Mouse (Mus musculus) 3T3-L1 (cell line): ENCODE measurements around the gene Rin1.

ENCODE experiments used
- DNase-seq: peaks from one replicate; pipeline ENCODE4 v3.0.0-alpha.2; 2015; ENCODE audit warnings: low read depth, low spot score

Gene Rin1

DNA sequence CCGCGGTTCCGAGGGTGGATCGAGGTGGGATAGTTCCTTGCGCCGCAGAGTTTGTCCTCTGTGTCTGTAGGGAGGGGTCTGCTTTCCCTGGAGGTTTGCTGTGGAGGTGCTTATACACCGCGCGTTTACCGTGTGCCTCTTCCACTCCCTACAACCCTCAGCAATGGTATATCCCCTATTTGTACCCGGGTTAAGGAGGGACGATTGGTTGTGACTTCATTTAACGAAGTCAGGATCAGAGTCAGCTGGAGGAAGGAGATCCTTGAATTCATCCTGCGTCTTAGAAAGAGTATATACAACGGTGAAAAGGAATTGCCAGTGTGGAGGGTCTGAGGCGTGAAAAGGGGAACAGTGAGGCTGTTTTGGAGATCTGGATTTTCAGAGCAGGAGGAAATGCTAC lies 8.7 kb upstream of the Rin1 start:
- no peak for DNase-seq

DNA sequence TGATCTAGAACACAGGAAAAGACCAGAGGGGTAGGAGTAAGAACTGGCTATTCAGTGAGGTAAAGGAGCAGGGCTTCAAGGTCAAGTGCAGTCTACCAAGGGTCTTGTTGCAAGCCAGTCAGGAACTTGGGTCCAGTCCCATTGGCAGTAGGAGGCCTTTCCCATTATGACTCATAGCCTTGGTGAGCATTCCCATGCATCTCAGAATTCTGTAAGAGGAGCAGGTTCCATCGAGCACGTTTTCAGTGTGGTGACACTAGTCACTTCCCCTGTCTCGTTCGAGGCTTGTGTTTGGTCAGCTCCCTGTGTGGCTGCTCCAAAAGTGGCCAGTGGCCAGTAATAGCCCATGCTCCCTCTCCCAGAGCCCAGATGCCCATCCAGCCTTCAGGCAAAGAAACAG lies 4.8 kb upstream of the Rin1 start:
- peak; percentile 85 for DNase-seq

DNA sequence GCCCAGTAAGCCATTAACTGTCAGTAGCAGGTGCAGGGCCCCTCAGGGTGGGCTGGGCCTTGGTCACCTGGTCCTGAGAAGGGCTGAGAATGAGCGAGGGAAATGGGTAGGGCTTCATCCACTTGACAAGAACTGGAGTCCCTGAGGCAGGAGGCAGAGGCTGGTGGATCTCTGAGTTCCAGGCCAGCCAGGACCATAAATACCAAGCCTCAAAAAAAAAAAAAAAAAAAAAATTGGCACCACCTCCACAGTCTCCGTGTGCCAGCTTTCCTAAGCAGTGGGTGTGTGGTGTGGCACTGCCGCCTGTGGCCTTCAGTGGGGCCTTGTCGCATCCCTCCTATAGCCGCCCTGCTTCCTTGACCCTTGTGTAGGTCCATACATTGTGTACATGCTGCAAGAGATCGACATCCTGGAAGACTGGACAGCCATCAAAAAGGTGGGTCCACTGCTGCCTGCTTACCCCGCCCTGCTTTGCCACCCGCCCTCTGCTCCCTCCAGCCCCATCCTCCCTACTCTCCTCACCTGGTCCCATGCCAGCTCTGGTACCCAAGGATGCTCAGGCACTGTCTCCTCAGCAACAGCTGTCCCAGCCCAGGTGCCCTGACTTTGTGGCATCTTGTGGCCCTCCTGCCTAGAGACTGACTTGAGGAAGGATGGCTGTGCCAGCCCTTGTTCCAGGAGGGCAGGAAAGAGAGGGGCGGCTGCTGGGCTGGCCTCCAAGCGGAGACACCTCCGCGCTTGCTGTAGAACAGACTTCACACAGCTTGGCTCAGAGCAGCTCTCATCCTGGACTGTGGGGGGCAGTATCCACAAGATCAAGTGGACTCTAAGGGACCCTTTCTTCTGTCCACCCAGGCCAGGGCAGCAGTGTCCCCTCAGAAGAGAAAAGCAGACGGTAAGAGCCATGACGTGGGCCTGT lies 1.9 kb upstream of the Rin1 start:
- peak; percentile 25 for DNase-seq

DNA sequence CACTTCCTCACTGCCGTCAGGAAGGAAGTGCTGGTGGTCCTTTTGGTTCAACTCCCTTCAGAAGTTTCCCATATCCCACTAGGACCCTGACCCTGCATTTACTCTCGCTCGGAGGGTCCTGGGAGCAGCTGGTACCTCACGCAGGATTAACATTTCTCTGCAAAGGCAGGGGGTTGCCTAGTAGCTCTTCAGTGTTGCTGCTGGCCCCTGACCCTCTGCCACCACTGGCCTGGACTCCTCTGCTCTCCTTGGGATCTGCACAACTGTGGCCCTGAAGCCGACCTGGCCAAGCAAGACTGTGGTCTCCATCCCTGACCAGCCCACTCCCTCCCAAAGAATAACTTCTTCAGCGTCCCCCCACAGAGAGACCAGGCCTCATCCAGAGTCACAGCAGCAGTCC lies 956 bp upstream of the Rin1 start:
- DNase-seq = no peak

DNA sequence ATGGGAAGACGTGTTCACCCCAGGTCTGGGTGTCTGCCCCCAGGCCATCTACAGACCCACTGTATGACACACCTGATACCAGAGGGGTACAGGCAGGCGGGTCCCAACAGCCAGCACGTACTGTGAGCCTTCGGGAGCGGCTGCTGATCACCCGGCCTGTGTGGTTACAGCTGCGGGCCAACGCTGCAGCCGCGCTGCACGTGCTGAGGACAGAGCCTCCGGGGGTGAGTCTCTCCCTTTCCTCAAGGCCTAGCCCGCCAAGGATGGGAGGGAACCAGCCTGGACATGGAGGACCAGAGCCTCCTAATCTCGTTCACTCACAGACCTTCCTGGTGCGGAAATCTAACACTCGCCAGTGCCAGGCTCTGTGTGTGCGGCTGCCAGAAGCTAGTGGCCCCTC lies 750 bp downstream of the Rin1 start:
- DNase-seq = peak; percentile 64

DNA sequence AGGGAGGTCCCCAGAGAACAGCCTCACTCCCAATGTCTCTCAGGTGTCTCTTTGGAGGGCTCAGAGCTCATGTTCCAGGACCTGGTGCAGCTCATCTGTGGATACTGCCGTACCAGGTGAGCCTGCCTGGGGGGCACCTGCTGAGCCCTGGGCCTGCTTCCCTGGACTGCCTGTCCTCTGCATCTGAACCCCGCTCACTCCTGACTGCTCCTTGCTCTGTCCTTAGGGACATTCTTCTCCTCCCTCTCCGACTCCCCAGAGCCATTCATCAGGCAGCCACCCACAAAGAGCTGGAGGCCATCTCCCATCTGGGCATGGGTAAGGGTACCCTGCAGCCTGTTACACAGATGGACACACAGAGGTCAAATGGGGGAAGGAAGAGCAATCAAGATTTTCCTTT lies 1.2 kb downstream of the Rin1 start:
- DNase-seq = peak; percentile 26

DNA sequence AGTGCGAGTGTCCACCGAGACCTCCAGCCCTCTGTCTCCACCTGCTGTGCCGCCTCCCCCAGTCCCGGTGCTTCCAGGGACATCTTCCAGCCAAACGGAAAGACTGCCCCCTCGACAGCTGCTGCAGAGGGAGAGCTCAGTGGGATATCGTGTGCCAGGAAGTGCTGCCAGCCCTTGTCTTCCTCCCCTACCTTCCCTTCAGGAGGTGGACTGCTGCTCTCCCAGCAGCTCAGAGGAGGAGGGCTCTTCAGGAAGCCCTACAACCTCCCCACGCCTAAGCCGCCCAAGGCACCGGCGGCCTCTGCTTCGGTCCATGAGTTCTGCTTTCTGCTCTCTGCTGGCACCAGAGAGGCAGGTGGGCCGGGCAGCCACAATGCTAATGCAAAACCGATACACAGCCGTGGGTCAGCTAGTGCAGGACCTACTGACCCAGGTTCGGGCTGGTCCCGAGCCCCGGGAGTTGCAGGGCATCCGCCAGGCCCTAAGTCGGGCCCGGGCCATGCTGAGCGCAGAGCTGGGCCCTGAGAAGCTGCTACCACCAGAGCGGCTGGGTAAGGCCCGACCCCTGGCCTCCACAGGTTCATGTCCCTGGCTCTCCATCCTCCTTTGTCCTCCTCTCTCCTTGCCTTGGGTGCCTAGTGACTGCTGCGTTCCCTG lies 2.0 kb downstream of the Rin1 start:
- no peak for DNase-seq

DNA sequence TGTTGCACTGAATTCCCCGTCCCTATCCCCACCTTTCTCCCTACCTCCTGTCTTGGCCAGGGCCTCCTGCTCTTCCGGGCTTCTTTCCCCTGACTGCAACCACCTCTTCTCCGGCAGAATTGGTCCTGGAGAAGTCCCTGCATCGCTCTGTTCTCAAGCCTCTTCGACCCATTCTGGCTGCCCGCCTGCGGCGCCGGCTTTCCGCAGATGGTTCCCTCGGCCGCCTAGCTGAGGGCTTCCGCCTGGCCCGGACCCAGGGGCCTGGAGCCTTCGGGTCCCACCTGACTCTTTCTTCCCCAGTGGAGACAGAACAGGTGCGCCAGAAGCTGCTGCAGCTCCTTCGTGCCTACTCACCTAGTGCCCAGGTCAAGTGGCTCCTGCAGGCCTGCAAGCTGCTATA lies 2.6 kb downstream of the Rin1 start:
- no peak for DNase-seq

DNA sequence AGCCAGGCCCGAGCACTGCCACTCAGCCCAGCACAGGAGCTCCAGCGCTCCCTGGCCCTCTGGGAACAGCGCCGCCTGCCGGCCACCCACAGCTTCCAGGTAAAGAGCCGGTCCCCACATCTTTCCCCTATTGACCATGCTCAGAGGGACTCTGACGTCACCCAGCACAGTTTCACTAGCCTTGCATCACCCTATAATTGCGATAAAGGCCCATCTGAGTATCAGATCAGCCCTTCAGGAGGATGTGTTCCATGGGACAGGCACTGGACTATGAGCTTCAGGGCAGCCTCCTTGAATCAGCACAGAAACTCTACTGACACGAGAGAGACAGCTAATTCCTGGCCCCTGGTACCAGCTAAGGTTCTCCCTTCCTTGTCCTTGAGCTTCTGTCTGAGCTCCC lies 3.6 kb downstream of the Rin1 start:
- DNase-seq = peak; percentile 95

DNA sequence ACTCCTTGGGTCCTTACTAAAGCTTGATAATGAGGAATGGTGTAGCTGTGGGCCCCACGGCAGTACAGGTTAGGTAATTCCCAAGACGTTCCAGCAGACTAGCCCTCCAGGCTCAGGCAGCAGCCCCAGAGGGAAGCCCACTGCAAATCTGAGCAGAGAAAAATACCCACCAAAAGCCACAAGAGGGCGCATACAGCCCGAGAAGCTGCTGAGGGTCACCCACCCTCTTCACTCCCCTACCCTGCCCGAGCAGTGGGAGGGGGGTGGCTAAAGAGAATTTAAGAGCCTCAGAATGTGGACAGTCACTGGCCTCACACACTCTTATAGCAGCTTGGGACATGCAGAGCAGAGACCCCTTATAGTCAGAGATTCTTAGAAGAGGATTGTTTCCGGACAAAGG lies 6.0 kb downstream of the Rin1 start:
- DNase-seq = peak; percentile 72

DNA sequence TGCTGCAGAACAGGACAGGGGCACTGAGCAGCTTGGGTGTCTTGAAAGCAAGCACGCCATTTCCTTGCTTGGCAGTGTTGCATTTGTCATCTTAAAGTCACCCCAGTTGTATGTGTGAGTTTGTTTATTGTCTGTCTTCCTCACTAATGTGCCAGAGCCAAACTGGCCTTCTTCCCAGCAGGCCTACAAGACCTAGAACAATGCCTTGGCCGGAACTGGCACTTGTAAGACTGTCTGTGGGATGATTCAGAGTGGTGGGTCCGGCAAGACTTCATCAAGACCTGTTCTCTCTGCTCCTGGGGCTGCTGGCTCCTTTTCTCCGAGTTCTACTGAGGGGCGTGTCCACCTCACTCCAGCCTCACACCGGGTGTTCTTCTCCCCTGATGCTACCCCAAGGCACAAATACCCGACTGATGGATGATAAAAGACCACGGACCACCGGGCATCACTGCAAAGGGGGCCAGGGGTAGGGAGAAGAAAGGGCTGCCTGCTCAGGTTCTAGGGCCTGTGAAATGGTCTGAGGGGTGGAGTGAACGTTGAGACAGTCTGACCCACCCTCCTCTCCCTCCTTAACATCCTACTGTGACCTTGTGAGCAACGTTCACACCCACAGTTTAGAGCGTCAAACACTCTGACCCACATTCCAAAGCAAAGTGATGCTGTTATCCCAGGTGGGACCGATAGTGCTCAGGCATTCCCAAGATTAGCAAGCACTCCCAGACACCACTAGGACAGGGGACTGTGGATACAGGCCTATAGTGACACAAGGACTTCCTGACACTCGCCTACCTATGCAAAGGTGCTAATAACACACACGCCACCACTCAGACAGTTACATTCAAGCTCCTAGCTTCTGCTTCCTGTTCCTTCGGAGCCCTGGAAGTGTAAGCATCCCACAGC lies 7.8 kb downstream of the Rin1 start:
- peak; percentile 87 for DNase-seq

DNA sequence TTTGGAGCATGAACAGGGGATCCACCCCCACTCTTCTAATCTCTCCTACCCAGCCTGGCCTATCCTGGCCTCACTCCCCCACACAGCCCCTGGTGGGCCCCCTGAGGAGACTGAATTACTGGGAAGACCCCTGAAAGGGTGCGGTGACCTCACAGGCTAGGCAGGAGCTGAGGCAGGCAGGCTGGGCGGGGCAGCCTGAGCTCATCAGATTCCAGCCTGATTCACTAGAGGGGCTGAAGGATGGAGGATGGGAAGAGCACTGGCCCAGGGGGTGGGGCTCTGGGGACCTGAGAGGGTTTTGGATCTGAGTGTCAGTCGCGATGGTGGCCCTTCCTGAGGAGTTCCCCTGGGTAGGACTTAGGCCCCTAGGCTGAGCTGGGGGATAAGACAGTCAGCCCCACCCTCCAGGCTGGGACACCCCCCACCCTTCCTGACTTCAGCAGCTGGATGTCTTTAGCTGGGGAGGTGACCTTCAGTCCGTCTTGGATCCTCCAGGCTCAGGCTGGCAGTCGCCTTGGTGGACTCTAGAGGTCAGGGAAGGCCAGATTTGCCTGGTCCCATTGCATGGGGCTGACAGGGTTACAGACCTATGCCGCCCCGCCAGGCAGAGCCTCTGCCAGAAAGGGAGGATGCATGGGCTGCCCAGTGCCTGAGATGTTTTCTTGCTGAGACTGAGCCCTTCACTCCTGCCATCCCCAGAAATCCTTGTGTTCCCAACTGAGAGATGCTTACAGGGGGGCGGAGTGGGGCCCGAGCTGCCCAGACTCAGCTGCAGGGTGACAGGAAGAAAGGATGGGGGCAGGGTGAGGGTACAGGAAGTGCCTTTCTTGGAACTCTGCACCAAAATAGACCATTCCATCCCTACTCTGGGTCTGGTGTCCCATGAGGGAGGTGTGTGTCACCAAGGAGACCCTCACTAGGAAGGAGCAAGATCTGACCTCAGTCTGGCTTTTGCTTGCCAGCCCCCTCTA lies 8.8 kb downstream of the Rin1 start:
- peak; percentile 76 for DNase-seq

DNA sequence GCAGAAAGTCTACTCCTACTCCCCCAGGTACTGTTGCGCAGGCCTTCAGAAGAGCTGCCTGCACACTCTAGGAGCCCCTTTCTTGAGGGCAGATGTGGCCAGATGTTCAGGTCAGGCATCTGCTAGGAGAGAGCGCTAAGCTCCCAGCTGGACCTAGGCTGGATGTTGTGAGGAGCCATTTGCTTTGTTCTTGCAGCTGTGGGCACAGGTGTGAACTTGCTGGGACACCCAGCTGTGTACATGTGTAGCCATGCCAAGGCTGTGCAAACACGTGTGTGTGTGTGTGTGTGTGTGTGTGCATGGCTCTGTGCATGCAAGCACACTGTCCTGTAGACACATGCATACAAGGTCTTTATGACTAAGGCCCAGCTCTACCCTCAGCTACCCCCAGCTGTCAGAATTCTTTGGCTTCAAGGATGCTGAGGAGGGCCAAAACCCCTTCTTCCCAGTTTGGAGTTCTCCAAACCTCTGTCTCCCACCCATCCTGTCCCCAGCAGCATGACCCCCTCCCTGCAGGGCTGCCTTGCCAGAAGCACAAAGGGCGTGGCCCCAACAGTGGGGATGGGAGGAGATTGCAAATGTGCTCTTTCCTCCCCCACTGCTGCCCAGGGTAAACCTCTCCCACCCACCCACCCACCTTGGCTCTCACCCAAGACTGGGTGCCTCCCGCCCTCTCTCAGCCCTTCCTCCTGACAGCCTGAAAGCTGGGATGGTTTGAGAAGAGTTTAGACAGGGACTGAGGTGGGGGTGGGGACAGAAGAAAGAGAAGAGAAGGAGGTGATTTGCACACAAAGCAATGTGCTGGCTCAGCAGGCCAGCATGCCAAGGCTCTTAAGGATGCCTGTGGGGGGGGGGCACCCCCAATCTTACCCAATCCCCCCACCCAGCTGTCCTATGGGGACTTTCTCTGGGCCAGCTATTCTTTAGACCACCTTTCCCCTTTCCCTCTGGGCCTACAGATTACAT lies 10.4 kb downstream of the Rin1 start:
- peak; percentile 63 for DNase-seq

DNA sequence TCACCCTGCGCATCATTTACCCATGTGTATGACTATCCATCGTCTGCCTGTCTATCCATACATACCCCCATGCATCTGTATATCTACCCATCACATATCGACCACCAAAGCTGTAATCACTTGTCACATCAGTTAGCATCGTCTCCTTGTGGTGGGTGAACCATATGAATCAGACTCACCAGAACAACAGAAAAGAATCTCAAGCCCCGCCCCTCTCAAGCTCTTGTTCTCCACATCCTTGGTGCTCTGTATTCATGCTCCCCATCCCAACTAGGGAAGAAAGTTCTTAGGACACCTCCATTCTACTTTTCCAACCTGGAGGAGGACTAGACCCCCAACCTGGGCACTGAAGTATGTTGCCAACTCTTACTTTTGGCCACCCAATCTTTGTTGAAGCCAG lies 11.8 kb downstream of the Rin1 start:
- DNase-seq = peak; percentile 91

DNA sequence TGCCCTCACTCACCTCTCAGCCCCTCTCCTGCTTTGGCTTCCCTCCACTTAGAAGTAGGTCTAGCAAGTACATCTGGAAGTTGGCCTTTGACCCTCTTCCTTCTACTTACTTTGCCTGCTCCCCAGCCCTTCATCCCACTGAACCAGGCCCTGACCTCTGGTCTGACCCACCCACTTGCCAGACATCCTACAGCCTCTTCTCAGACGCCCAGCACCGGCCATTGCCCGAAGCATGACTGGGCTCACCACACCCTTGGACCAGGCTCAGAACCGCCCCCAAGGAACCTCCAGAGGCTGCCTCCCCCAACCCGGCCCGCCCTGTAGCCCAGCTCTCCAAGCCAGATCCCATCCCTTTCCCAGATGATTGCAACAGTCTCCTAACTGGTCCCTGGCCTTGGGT lies 12.2 kb downstream of the Rin1 start:
- DNase-seq = peak; percentile 90

DNA sequence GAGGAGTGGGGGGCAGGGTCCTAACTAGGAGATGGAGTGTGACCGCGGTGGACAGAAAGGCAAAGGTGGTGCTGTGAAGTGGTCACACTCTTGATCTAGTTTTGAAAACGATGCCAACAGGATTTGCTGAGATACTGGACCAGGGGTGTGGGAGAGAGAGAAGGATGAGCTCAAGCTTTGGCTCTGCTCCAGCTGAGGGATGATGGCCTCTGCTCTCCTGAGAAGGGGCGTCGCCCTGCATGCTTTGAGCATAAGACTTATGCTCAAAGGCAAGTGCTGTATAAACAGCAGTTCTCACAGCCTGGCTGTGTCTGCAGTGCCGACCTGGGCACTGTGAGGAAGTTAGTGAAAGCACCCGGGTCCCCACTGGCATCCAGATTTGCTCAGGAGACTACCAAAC lies 14.8 kb downstream of the Rin1 start:
- peak; percentile 91 for DNase-seq

DNA sequence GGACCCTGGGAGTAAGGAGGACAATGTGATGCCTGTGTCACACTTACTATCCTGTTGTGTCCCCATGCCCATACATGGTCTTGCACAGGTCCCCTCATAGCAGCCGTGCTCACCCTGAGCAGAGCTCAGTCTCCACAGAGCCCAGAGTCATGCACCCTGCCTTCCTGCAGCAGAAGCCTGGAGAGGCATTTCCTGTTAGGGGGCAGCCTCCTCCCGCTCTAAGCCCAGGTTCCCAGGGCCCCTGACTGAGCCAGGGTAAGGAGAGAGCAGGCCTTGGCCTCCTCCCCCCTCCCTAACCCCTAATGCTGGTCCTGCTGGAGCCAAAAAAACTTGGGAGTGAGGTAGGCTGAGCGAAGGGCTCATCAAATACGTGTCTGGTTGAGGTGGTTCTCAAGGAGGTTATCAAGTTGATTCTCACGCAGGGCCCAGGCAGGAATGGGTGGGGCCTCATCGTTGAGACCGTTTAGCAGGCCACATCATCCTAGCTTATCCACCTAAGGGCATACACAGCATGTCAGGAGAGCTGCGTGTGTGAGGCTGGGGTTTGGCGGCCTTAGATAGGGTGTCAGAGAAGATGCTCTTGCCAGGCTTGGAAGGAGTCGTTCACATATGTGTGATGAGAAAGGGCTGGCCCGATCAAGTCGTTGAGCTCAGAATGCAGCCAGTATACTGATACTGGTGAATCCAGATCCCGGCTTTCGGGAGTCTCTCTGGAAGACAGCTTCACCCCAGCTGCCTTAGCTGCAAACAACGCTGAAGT lies 16.9 kb downstream of the Rin1 start:
- peak; percentile 81 for DNase-seq

DNA sequence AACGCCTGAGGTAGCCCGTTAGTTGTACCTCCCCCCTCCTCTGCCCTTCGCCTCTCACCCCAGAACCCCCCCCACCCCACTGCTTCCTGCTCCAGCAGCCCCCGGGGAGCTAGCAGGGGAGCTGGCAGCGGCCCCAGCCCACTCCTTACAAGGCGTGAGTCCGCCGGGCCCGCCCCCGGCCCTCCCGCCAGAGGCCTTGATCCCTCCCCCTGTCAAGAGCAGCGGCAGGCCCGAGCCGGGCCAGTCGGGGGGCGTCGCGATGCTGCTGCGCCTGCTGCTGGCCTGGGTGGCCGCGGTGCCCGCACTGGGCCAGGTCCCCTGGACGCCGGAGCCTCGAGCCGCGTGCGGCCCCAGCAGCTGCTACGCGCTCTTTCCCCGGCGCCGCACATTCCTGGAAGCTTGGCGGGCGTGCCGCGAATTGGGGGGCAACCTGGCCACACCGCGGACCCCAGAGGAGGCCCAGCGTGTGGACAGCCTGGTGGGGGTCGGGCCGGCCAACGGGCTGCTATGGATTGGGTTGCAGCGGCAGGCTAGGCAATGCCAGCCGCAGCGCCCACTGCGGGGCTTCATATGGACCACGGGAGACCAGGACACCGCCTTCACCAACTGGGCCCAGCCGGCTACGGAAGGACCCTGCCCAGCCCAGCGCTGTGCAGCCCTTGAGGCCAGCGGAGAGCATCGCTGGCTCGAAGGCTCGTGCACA lies 17.7 kb downstream of the Rin1 start, which contains the start of gene Cd248:
Cd248 (plus strand) TSS at position 212 of the 703 bp plus-strand sequence.
- peak; percentile 79 for DNase-seq
